Mouse (Mus musculus) monocyte, adult 59 days (primary cell): ENCODE measurements around the gene Amz1. TPM values are rescaled to one million over a fixed set of nuclear protein-coding genes. Genes with fewer than 3 reads are reported as not detected.

Source experiments
- total RNA-seq, 2 experiments: library from RNA; stranded (reverse); gene quantifications; one replicate each; pipeline ENCODE4 v1.2.4; 2023

The Amz1 gene
- total RNA-seq: 10 to 100 TPM; 78.1 to 86.6 TPM

DNA sequence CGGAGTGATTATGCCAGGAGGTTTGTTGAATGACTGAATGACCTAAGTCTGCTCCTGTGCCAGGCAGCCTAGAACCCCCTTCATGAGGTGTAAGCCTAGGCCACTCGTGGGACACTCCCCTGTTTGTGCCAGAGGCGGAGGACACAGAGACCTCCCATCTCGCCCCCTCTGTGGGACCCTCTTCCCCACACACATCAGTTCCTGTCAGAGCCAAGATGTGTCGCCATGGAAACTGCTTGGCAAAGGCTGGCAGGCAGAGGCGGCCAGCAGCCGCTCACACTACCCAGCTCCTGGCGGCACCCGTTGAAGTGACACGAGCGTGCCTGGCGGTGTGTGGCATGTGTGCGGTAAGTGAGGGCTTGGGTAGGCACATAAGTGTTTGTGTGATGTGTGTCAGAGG is at the start of gene Amz1:
TSS of gene Amz1 (plus strand) at position 306 of the 400 bp plus-strand sequence.

DNA sequence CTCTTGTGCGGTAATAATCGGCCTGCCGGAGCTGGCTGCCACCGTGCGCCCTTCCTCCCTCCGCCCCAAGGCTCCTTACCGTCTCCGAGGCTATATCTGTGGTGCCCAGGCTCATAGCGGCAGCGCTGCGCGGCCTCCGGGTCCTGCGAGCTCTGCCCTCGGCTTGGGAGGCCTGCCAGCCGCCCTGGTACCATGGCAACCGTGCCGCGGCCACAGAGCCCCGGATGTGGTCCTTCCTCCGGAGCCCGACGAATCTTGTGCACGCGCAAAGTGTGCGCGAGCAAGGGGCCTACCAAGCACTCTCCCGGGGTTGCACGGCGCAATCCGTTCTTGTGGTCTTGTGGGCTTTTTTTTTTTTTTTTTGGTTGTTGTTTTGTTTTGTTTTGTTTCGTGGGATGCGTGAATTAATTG is 21.8 kb upstream of the Amz1 start, which contains the start of gene Iqce:
TSS of gene Iqce (minus strand) at position 276 of the 411 bp plus-strand sequence.

DNA sequence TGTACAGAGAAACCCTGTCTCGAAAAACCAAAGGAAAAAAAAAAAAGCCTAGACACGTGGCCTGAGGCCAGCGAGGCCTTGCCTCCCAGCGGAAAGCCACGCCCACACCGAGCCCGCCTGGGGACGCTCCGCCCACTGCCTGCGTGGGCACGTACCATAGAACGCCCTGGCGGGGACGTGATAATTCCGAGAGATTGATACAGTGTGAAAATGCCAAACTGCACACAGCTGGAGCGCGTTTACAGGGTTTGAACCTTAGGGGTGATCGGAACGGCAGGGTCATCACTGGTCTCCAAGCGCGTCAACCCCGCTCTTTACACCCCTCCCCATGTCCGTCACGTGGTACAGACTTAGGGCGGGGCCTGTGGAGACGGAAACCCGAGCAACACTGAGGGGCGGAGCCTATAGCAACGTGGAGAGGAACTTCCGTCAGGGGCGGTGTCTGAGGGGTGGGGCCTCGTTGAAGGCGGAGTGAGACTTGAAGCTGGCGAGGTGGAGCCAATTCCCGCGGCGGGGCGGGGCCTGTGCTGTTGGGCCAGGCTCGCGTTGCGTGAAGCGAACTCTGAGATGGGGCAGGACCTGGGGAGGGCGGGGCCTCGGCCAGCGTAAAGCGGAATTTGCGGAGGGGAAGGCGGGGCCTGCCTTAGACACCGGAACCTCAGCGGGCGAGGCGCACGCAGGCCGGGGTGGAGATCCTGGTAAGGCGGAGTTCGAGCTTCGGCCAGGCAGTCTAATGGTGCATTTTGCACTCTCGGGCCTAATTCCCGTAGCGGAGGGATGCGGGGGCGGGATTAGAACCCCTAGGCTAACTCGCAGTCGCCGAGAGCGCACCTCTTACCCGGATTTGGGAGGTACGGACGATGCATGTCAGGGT is 19.3 kb upstream of the Amz1 start, which contains the start of gene Brat1:
TSS of gene Brat1 (plus strand) at position 634 of the 874 bp plus-strand sequence.

Other genes starting within 250 kb of the Amz1 start
- 10 to 100 TPM; 84.5 to 90.8 TPM for gene Chst12, start 218.6 kb upstream of the Amz1 start, total RNA-seq
- gene Grifin, start 159.1 kb upstream of the Amz1 start, total RNA-seq: not detected
- 100 to 1,000 TPM; 121 to 194 TPM for gene Lfng, start 116.8 kb upstream of the Amz1 start, total RNA-seq
- gene Ttyh3, start 75.1 kb upstream of the Amz1 start, total RNA-seq: 100 to 1,000 TPM; 105 to 114 TPM
- 10 to 100 TPM; 39.1 to 43.5 TPM for gene Iqce, start 21.7 kb upstream of the Amz1 start, total RNA-seq
- 10 to 100 TPM; 25.5 to 25.9 TPM for gene Brat1, start 19.1 kb upstream of the Amz1 start, total RNA-seq
- gene Gna12, start 106.3 kb downstream of the Amz1 start, total RNA-seq: 10 to 100 TPM; 66.9 to 69.0 TPM